Mouse (Mus musculus) brain, embryonic 18.5 days (tissue): ENCODE measurements around the gene Slc22a4.
"Not testable (repeated sequence)": the region's sequence is repeated elsewhere in the genome, so short reads cannot be mapped to it uniquely, and the experiment has no call there.

Experiments
- DNase-seq: peaks from one replicate; pipeline ENCODE4 v3.0.0-alpha.2; 2012; ENCODE audit warnings: low read depth, low spot score

The Slc22a4 gene

GRCm38 (mm10) chr11:54057428-54057827 lies 29.5 kb upstream of the Slc22a4 start:
- no peak for DNase-seq

DNA sequence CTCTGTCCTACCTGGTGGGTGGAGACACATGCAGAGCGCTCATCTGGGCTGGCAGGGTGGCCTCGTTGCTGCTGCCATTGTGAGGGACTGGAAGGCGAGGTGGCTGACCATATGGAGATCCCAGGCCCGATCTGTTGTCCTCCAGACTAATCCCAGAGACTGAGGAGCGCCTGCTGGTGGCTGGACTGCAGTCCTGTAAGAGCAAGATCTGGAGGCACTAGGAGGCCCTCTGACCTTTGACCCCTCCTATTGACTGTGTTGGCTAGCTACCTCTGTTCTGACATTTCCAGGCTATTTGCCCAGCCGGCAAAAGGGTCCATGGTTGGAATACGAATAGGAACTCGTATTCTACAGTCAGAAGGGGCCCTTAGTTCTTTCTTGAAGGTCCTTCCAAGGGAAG lies 28.2 kb upstream of the Slc22a4 start:
- no peak for DNase-seq

DNA sequence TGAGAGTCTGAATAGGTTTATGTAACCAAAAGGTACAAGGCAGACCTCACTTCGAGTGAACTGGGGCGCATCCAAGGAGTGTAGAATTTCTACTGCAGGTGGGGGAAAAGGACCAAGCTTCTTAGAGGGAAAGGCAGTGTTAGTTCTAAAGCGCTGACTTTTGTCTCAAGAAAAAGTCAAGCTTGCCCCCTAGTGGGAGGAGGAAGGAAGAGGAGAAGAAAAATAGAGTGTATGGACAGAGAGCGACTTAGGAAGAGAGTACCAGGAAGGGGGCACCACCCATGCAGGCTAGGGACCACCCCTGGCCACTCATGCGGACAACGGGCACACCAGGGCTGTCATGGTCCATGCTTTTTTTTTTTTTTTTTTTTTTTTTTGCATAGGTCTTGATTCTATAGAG lies 26.4 kb upstream of the Slc22a4 start:
- DNase-seq: peak; percentile 34

DNA sequence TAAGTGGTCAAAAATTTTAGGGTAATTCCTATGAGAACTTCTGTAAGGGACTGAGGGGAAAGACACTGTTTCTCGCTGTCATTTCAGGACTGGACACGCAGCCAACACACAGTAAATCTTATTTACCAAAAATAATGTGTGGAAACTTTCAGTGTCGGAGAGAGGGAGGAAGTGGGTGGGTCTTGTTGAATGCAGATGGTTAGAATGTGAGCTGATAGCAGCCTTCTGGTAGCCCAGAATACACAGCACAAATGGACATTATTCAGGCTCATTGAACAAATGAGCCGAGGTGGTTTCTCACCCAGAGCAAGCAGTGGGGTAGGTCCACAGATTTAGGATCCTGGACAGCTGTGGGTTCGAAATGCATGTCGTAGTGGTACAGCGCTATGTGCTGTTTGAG lies 25.2 kb upstream of the Slc22a4 start:
- DNase-seq: no peak

GRCm38 (mm10) chr11:54052128-54052527 lies 24.2 kb upstream of the Slc22a4 start:
- DNase-seq: no peak

GRCm38 (mm10) chr11:54051161-54051560 lies 23.3 kb upstream of the Slc22a4 start:
- no peak for DNase-seq

DNA sequence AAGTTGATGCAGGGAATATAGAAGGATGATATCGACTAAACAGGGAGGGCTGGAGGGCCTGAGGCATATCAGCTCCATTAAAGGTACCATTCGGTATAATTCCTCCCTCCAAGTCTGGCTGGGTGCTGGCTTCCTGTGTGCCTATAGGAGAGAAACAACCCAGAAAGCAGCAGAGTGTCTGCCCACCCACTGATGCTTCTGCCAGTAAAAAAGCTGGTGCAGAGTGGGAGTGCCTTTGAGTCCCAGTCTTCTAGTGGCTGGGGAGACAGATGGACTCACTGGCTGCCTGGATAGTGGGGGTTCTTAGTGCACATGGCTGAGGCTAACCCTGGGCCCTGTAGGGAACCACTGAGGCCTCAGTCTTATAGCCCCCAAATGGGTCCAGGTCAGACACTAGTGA lies 22.3 kb upstream of the Slc22a4 start:
- no peak for DNase-seq

DNA sequence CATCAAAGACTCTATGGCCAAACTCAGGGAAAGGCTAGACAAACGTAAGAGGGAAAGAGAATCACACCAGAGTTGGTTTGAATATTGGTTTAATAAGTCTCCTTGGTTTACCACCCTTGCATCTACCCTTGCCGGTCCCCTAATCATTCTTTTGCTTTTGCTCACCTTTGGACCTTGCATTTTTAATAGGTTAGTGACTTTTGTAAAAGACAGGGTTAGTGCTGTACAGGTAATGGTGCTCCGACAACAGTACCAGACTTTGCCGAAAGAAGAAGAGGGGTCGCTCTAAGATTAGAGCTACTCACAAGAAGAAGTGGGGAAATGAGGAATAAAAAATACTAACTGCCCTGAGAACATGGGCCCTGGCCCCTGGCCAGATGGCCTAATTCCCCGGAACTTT lies 12.8 kb upstream of the Slc22a4 start:
- DNase-seq: no peak

GRCm38 (mm10) chr11:54032872-54033271 lies 5.0 kb upstream of the Slc22a4 start:
- DNase-seq: not testable (repeated sequence)

GRCm38 (mm10) chr11:54028997-54029396 lies 1.1 kb upstream of the Slc22a4 start:
- no peak for DNase-seq

DNA sequence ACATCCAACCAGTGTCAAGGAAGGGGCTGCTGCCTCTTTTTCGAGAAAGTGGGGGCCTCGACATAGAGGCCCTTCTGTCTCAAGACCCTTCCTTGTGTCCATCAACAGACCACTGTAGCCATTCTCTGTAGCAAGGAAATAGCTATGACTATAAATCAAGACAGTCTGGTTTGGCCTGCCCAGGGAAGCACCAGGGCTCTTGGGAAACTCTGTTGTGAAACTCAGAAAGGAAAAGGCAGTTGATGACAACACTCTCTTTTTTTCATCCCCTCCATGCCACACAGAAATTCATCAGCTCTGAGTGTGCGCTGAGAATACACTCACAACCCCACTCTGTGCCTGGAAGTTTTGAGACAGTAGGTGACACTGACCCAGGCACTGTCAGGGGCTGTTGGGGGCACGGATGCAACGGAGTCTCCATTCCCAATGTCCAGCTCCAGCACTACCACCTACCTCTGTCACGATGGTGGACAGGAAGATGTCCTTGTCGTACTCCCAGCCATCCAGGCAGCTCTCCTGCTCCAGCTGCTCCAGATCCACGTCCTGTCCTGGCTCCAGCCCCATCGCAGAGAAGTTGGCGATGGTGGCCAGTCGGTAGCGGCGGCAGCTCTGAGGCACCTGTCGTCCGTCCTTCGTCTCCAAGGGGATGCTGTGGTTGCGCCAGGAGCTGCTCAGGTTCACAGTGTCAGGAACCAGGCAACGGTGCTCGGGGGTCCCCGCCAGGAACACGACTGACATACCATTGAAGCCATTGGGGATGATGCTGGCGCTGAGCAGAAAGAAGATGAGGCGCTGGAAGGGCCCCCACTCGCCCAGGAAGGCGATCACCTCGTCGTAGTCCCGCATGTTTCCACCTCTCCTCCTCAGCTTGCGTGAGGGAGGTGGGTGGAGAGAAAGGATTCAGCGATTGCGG lies 503 bp downstream of the Slc22a4 start:
- DNase-seq: no peak

DNA sequence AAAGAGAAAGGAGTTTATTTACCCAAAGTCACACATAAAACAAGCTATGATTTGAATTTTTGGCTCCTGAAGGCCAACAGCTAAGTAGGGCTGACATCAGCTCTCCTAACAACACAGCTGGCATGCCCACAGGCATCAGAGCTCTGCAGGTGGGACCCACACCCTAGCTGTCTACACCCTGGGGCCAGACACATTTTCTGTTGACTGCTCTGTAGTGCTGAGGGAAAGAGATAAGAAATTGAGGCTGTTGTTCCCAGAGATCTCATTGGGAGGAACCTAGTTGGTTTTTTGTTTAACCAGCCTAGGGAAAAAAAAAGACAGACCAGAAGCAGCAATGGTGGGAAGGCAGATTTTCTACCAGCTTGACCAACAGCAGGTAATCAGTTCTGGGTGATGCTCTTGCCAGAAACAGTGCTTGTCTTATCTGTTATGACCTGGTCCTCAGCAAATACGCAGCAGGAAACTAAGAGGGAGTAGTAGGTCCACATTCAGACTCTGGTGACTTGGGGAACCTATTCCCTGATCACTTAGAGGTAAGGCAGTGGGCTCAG lies 1.3 kb downstream of the Slc22a4 start:
- DNase-seq: no peak

- DNase-seq: no peak
These were observed 6.3 kb downstream of the Slc22a4 start for GRCm38 (mm10) chr11:54021396-54022093.

DNA sequence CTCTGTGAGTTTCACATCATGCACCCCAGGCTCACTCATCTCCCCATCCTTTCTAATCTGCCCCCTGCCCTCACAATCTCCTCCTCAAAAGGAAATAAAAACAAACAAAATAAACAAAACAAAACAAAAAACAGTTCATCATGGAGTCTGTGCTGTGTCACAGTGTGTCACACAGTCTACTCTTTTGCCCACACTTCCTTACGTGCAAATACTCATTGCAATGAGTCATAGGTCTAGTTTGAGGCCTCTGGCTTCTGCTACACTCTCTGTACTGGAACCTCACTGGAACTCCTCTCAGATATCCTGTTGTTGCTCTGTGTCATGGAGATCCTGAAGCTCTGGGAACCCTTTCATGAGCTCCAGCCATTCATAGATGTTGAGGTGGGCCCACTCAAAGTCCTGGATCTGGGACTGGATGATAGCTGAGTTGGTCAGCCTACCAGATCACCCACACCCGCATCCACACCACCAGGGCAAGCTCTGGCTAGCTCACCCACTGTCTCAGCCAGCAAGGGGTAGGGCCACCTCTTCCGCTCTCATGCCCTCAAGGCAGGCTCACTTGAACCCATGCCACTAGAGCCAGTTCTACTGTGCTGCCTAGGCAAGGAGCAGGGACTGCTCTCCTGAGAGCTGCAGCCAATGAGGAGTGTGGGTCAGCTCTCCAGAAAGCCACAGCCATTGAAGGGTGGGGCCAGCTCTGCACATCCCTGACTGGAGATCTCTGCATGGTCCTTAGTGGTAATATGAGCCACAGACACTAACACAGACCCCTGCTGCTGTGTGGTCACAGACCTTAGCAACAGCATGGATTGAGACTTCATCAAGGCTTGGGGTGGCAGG lies 8.8 kb downstream of the Slc22a4 start:
- no peak for DNase-seq

DNA sequence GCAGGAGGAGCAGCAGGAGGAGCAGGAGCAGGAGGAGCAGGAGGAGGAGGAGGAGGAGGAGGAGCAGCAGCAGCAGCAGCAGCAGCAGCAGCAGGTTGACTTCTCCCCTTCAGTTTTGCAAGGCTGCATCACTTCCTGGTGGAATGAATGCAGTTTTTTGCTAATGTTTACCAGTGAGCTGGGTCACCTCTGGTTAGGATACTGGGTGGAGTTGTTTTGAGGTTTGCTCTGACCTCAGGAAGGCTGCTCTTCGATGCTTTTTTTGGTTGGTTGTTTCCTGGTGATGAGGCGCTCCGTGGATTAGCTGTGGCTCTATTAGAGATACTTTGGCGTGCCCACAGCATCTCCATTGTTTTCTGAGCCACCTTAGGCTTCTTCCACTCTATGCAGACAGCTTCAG lies 10.3 kb downstream of the Slc22a4 start:
- DNase-seq: no peak

GRCm38 (mm10) chr11:54016051-54016450 lies 11.8 kb downstream of the Slc22a4 start:
- DNase-seq: no peak

GRCm38 (mm10) chr11:54012961-54013360 lies 14.9 kb downstream of the Slc22a4 start:
- DNase-seq: no peak

DNA sequence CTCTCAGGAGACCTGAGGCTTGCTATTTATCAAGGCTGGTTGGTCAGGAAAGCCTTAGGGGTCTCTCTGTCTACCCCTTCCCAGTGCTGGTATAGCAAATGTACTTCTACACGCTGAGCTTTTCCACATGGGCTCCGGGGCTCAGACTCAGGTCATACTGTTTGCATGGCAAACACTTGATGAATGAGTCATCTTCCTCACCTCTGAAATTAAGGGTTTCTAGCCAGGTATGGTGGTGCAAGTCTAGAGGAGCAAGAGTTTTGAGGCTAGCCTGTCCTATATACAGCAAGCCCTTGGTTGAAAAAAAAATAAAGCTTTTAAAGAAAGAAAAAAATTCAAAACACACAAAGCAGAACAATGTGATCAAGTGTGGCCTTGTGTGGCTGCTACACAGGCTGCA lies 16.6 kb downstream of the Slc22a4 start:
- DNase-seq: no peak

- no peak for DNase-seq
These were observed 19.4 kb downstream of the Slc22a4 start for GRCm38 (mm10) chr11:54008416-54008920.

DNA sequence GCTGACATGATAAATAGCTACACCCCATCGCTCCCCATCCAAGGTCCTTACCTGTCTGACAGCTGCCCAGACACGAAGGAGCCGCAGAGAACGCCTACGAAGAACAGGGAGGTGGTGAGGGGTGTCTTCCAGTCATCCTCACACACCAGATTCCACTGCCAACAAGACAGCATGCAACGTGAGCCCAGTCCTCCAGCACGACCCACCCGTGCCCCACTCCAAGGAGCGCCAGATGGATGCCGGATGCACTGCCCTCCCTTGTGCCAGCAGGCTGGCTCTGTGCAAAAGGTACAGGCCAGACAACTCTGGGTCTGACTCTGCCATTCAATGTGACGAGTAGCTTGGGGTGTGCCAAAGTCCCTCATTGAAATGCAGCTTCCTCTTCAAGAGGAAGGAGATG lies 20.2 kb downstream of the Slc22a4 start:
- DNase-seq: no peak

DNA sequence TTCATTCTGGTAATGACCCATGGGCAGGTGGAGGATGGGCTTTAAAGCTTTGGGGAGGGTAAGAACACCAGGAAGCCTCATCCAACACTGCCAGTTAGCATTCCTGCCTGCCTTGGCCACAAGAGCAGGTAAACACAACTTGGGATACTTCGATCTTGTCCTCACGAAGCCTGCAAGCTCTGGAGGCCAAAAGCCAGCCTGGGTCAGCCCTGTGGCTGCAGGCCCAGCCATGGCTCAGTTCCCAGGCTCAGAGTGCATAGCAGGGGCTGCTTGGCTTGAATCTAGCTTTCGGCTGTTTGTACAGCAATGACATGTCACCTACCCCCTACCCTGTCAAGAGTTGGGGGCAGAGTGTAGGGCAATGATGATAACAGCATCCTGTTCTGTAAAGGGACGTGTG lies 21.0 kb downstream of the Slc22a4 start:
- DNase-seq: no peak

DNA sequence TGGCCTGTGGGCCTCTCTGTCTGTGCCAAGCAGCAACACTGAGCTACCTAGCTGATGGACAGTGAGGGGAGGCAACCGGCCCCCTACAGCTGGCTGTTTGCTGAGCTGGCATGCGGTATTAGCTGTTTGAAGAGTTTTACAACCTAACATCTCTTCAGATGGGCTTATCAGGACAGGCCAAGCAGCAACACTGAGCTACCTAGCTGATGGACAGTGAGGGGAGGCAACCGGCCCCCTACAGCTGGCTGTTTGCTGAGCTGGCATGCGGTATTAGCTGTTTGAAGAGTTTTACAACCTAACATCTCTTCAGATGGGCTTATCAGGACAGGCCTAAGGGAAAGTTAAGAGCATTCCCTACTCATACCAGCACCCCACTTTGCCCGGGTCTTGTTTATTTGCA lies 21.5 kb downstream of the Slc22a4 start:
- DNase-seq: not testable (repeated sequence)
